Mouse (Mus musculus): ENCODE measurements around the gene Slc9a5. TPM values are rescaled to one million over a fixed set of nuclear protein-coding genes. Genes with fewer than 3 reads are reported as not detected.

Slc9a5 gene
- polyA plus RNA-seq, 1 experiment, result 8.9 TPM

DNA sequence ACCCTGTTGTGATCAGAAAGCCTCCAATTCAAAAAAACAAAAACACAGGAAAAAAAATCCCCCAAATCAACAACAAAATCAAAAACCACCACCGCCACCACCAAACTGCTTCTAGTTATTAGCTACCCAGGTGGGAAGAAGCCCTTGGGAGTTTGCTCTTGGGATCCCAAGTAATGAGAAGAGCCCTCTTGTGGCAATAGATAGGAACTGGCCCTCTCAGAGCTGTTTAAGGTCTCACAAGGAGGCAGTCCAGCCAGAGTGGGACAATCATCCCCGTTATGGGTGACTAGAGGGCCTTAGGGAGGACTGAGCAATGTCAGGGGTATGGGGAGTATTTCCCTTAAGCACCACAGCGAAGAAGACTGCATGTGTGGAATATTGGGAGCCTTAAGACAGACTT lies 49.1 kb downstream of the Slc9a5 start:
- no peaks in the 10 kb centered on the region for H3K4me1 ChIP-seq (ENCODE audit: control insufficient read depth, insufficient read depth, low read length)
- H3K27ac ChIP-seq (ENCODE audit: insufficient read depth, low read length), result no peak overlapping the region
- TF ChIP-seq CTCF (IDR thresholded peaks at IDR 0.05; ENCODE audit: borderline replicate concordance, insufficient read depth, low read length), result no peak
- TF ChIP-seq POLR2A (IDR thresholded peaks at IDR 0.05; ENCODE audit: low read depth, low read length), result no peak
- H3K4me3 ChIP-seq (ENCODE audit: insufficient read depth, low read length), result no peak overlapping the region

DNA sequence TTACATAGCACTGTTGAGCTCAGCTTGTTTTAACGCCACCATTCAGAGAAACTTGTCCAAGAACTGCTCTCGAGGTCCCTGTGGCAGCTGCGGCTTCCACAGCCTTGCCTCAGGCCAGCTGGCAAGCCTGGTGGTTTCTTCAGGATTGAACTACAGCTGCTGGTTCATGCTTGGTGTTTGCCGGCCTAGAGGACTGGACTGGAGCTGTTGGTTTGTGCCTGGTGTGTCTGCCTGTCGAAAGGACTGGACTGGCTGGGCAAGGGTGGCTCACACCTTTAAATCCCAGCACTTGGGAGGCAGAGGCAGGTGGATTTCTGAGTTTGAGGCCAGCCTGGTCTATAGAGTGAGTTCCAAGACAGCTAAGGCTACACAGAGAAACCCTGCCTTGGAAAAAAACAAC lies 51.4 kb downstream of the Slc9a5 start:
- H3K4me1 ChIP-seq (ENCODE audit: control insufficient read depth, insufficient read depth, low read length), result no peaks in the 10 kb centered on the region

GRCm38 (mm10) chr8:105403467-105403866 lies 54.8 kb downstream of the Slc9a5 start:
- no peak overlapping the region for H3K27ac ChIP-seq (ENCODE audit: insufficient read depth, low read length)

More for the DNA sequence above, 51.4 kb downstream of the Slc9a5 start:
- Histone ChIP-seq H3K27ac (ENCODE audit: insufficient read depth, low read length) (no peak overlapping the region), H3K4me3 (ENCODE audit: insufficient read depth, low read length) (no peak overlapping the region)
- TF ChIP-seq CTCF (IDR thresholded peaks at IDR 0.05; ENCODE audit: borderline replicate concordance, insufficient read depth, low read length) (no peak), POLR2A (IDR thresholded peaks at IDR 0.05; ENCODE audit: low read depth, low read length) (no peak)

GRCm38 (mm10) chr8:105404496-105404895 lies 55.9 kb downstream of the Slc9a5 start:
- Histone ChIP-seq H3K27ac (ENCODE audit: insufficient read depth, low read length) (no peak overlapping the region), H3K4me1 (ENCODE audit: control insufficient read depth, insufficient read depth, low read length) (no peaks in the 10 kb centered on the region), H3K4me3 (ENCODE audit: insufficient read depth, low read length) (no peak overlapping the region)
- TF ChIP-seq POLR2A (IDR thresholded peaks at IDR 0.05; ENCODE audit: low read depth, low read length), result no peak
- TF ChIP-seq CTCF (IDR thresholded peaks at IDR 0.05; ENCODE audit: borderline replicate concordance, insufficient read depth, low read length), result no peak

More at GRCm38 (mm10) chr8:105403467-105403866, 54.8 kb downstream of the Slc9a5 start:
- Histone ChIP-seq H3K4me3 (ENCODE audit: insufficient read depth, low read length) (no peak overlapping the region), H3K4me1 (ENCODE audit: control insufficient read depth, insufficient read depth, low read length) (no peaks in the 10 kb centered on the region)
- TF ChIP-seq POLR2A (IDR thresholded peaks at IDR 0.05; ENCODE audit: low read depth, low read length) (no peak), CTCF (IDR thresholded peaks at IDR 0.05; ENCODE audit: borderline replicate concordance, insufficient read depth, low read length) (no peak)

- H3K27ac ChIP-seq (ENCODE audit: insufficient read depth, low read length), result no peak overlapping the region
- no peaks in the 10 kb centered on the region for H3K4me1 ChIP-seq (ENCODE audit: control insufficient read depth, insufficient read depth, low read length)
- no peak overlapping the region for H3K4me3 ChIP-seq (ENCODE audit: insufficient read depth, low read length)
- TF ChIP-seq POLR2A (IDR thresholded peaks at IDR 0.05; ENCODE audit: low read depth, low read length) (no peak), CTCF (IDR thresholded peaks at IDR 0.05; ENCODE audit: borderline replicate concordance, insufficient read depth, low read length) (no peak)
Observed at GRCm38 (mm10) chr8:105406416-105406815, 57.8 kb downstream of the Slc9a5 start.

GRCm38 (mm10) chr8:105408331-105408730 lies 59.7 kb downstream of the Slc9a5 start:
- Histone ChIP-seq H3K4me1 (ENCODE audit: control insufficient read depth, insufficient read depth, low read length) (no peaks in the 10 kb centered on the region), H3K4me3 (ENCODE audit: insufficient read depth, low read length) (no peak overlapping the region), H3K27ac (ENCODE audit: insufficient read depth, low read length) (no peak overlapping the region)
- no peak for TF ChIP-seq CTCF (IDR thresholded peaks at IDR 0.05; ENCODE audit: borderline replicate concordance, insufficient read depth, low read length)
- no peak for TF ChIP-seq POLR2A (IDR thresholded peaks at IDR 0.05; ENCODE audit: low read depth, low read length)

DNA sequence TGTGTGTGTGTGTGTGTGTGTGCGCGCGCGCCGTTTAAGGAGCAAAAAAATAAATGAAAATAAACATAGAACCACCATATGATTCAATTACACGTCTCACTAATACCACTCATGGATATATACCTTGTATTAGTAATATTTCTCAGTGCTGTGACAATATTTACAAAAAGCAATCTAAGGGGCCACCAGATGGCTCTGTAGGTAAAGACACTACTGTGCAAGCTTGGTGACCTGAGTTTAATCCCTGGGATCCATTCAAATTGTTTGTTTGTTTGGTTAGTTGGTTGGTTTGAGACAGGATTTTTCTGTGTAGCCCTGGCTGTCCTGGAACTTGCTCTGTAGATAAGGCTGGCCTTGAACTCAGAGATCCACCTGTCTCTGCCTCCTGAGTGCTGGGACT lies 61.3 kb downstream of the Slc9a5 start:
- Histone ChIP-seq H3K27ac (ENCODE audit: insufficient read depth, low read length) (no peak overlapping the region), H3K4me3 (ENCODE audit: insufficient read depth, low read length) (no peak overlapping the region), H3K4me1 (ENCODE audit: control insufficient read depth, insufficient read depth, low read length) (no peaks in the 10 kb centered on the region)
- TF ChIP-seq POLR2A (IDR thresholded peaks at IDR 0.05; ENCODE audit: low read depth, low read length) (no peak), CTCF (IDR thresholded peaks at IDR 0.05; ENCODE audit: borderline replicate concordance, insufficient read depth, low read length) (no peak)

- Histone ChIP-seq H3K27ac (ENCODE audit: insufficient read depth, low read length) (no peak within 1 kb of the TSS), H3K4me1 (ENCODE audit: control insufficient read depth, insufficient read depth, low read length) (no peaks in the 10 kb centered on the region), H3K4me3 (ENCODE audit: insufficient read depth, low read length) (no peak within 1 kb of the TSS)
- TF ChIP-seq POLR2A (IDR thresholded peaks at IDR 0.05; ENCODE audit: low read depth, low read length), result no peak
- no peak for TF ChIP-seq CTCF (IDR thresholded peaks at IDR 0.05; ENCODE audit: borderline replicate concordance, insufficient read depth, low read length)
Observed at GRCm38 (mm10) chr8:105413391-105413790, 64.7 kb downstream of the Slc9a5 start, which contains the start of the genes Kctd19 and Lrrc36. Gene Kctd19, minus strand, starts transcription at chr8:105413502. Gene Lrrc36, plus strand, starts transcription at chr8:105413571.

DNA sequence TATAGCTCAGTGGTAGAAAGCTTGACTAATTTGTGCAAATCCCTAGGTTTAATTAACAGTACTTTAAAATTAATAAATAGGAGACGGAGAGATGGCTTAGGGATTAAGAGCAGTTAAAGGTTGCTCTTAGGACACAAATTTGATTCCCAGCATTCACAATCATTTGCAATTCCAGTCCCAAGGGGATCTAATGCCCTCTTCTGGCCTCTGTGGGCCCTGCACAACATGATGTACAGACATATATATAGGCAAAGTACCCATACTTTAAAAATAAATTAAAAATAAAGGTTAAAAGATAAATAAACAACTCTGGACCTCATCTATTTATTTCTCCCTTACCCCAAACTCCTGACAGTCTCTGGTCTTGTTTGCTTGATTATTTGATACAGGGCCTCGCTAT lies 70.3 kb downstream of the Slc9a5 start:
- Histone ChIP-seq H3K4me1 (ENCODE audit: control insufficient read depth, insufficient read depth, low read length) (no peaks in the 10 kb centered on the region), H3K27ac (ENCODE audit: insufficient read depth, low read length) (no peak overlapping the region), H3K4me3 (ENCODE audit: insufficient read depth, low read length) (no peak overlapping the region)
- TF ChIP-seq CTCF (IDR thresholded peaks at IDR 0.05; ENCODE audit: borderline replicate concordance, insufficient read depth, low read length) (no peak), POLR2A (IDR thresholded peaks at IDR 0.05; ENCODE audit: low read depth, low read length) (no peak)

Other genes with a start within 250 kb of the Slc9a5 start
- gene Ces4a, start 217.0 kb upstream of the Slc9a5 start, polyA plus RNA-seq (2011; ENCODE audit: insufficient read length, low read depth, missing spikeins), result not detected in 2 replicates
- gene Cbfb, start 178.2 kb upstream of the Slc9a5 start, polyA plus RNA-seq (2011; ENCODE audit: insufficient read length, low read depth, missing spikeins), result 111 and 145 TPM in 2 replicates
- 19.5 and 24.7 TPM in 2 replicates for gene D230025D16Rik, start 123.7 kb upstream of the Slc9a5 start, polyA plus RNA-seq (2011; ENCODE audit: insufficient read length, low read depth, missing spikeins)
- 25.8 and 33.2 TPM in 2 replicates for gene B3gnt9, start 93.7 kb upstream of the Slc9a5 start, polyA plus RNA-seq (2011; ENCODE audit: insufficient read length, low read depth, missing spikeins)
- gene Tradd, start 84.2 kb upstream of the Slc9a5 start, polyA plus RNA-seq (2011; ENCODE audit: insufficient read length, low read depth, missing spikeins), result 12.5 and 15.0 TPM in 2 replicates
- 3.9 and 4.3 TPM in 2 replicates for gene Fbxl8, start 84.2 kb upstream of the Slc9a5 start, polyA plus RNA-seq (2011; ENCODE audit: insufficient read length, low read depth, missing spikeins)
- 1.2 and 1.7 TPM in 2 replicates for gene Hsf4, start 79.0 kb upstream of the Slc9a5 start, polyA plus RNA-seq (2011; ENCODE audit: insufficient read length, low read depth, missing spikeins)
- 3.0 and 3.4 TPM in 2 replicates for gene Nol3, start 72.7 kb upstream of the Slc9a5 start, polyA plus RNA-seq (2011; ENCODE audit: insufficient read length, low read depth, missing spikeins)
- 5.2 and 6.2 TPM in 2 replicates for gene 4931428F04Rik, start 59.0 kb upstream of the Slc9a5 start, polyA plus RNA-seq (2011; ENCODE audit: insufficient read length, low read depth, missing spikeins)
- gene Exoc3l, start 52.7 kb upstream of the Slc9a5 start, polyA plus RNA-seq (2011; ENCODE audit: insufficient read length, low read depth, missing spikeins), result 0.55 TPM in 1 of 2 replicates, not detected in the other
- 42.6 and 43.9 TPM in 2 replicates for gene E2f4, start 51.2 kb upstream of the Slc9a5 start, polyA plus RNA-seq (2011; ENCODE audit: insufficient read length, low read depth, missing spikeins)
- gene Elmo3, start 43.2 kb upstream of the Slc9a5 start, polyA plus RNA-seq (2011; ENCODE audit: insufficient read length, low read depth, missing spikeins), result 1.6 and 2.5 TPM in 2 replicates
- gene Lrrc29, start 22.6 kb upstream of the Slc9a5 start, polyA plus RNA-seq (2011; ENCODE audit: insufficient read length, low read depth, missing spikeins), result 1.2 and 1.6 TPM in 2 replicates
- gene Tmem208, start 22.5 kb upstream of the Slc9a5 start, polyA plus RNA-seq (2011; ENCODE audit: insufficient read length, low read depth, missing spikeins), result 54.3 and 69.1 TPM in 2 replicates
- 16.0 and 22.6 TPM in 2 replicates for gene Fhod1, start 890 bp upstream of the Slc9a5 start, polyA plus RNA-seq (2011; ENCODE audit: insufficient read length, low read depth, missing spikeins)
- gene Plekhg4, start 24.4 kb downstream of the Slc9a5 start, polyA plus RNA-seq (2011; ENCODE audit: insufficient read length, low read depth, missing spikeins), result 3.7 and 3.9 TPM in 2 replicates
- not detected in 2 replicates for gene Kctd19, start 64.7 kb downstream of the Slc9a5 start, polyA plus RNA-seq (2011; ENCODE audit: insufficient read length, low read depth, missing spikeins)
- not detected in 2 replicates for gene Lrrc36, start 64.7 kb downstream of the Slc9a5 start, polyA plus RNA-seq (2011; ENCODE audit: insufficient read length, low read depth, missing spikeins)
- gene Tppp3, start 122.7 kb downstream of the Slc9a5 start, polyA plus RNA-seq (2011; ENCODE audit: insufficient read length, low read depth, missing spikeins), result 8.5 and 10.0 TPM in 2 replicates
- gene Zdhhc1, start 148.1 kb downstream of the Slc9a5 start, polyA plus RNA-seq (2011; ENCODE audit: insufficient read length, low read depth, missing spikeins), result 21.5 and 24.7 TPM in 2 replicates
- gene Hsd11b2, start 169.9 kb downstream of the Slc9a5 start, polyA plus RNA-seq (2011; ENCODE audit: insufficient read length, low read depth, missing spikeins), result 0.28 and 0.35 TPM in 2 replicates
- 134 and 138 TPM in 2 replicates for gene Atp6v0d1, start 217.2 kb downstream of the Slc9a5 start, polyA plus RNA-seq (2011; ENCODE audit: insufficient read length, low read depth, missing spikeins)

All from embryonic fibroblast, embryonic 13.5 days (primary cell).